9 mouse cellular contexts compared by ENCODE assay signal in the genomic region with DNA sequence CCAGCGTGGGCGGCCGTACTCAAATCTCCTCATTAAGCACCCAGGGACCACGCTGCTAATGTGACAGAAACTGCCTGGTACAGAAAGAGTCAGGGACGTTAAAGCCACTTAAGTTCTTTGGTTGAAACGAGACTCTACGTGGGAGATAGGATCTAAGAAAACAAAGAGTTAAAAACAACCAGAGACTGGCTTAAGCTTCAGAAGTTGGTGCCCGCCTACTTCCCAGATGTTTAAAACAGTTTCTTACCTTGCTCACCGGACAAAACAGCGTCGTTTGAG. TPM values are rescaled to one million over a fixed set of nuclear protein-coding genes. Genes with fewer than 3 reads are reported as not detected.
DNase-seq lines count a peak whose midpoint lies in the region; ATAC-seq and TF ChIP-seq lines count a peak whose summit lies in the region.
"Had no signal": no experiment of that assay in that cellular context is flagged by ENCODE, and none has a peak within 500 bp of the region (broad histone marks: within the 10 kb centered on the region; RNA-seq: fewer than 3 reads in every experiment).

No protein-coding gene starts in this region.

- no peak for DNase-seq in neural tube, embryonic 11.5 days (ENCODE audit: low spot score)
- no peak for DNase-seq in neural tube, embryonic 10.5 days (ENCODE audit: extremely low spot score, low spot score)
- DNase-seq in cerebellum, adult 9-11 months = no peak
- DNase-seq in cerebellum, adult 18-20 months = no peak
- no peak for DNase-seq in gastrocnemius, postnatal 10 days
- DNase-seq: right cerebral cortex, postnatal 4 days had no signal

- H3K9me3 ChIP-seq in neural tube, embryonic 11.5 days (ENCODE audit: control insufficient read depth, low read length) = no peaks in the 10 kb centered on the region
- no peaks in the 10 kb centered on the region for H3K9me3 ChIP-seq in forebrain, embryonic 12.5 days
- H3K9me3 ChIP-seq in limb, embryonic 13.5 days = no peaks in the 10 kb centered on the region

- TF ChIP-seq POLR2A in small intestine, adult 2 months (IDR thresholded peaks at IDR 0.05; ENCODE audit: low read depth, low read length) = no peak

- no peaks in the 10 kb centered on the region for H3K27me3 ChIP-seq in neural tube, embryonic 11.5 days (ENCODE audit: control insufficient read depth, insufficient read depth, low read length)
- H3K27me3 ChIP-seq in forebrain, embryonic 12.5 days = no peaks in the 10 kb centered on the region
- H3K27me3 ChIP-seq in limb, embryonic 13.5 days = no peaks in the 10 kb centered on the region
- H3K27me3 ChIP-seq in small intestine, adult 2 months (ENCODE audit: control insufficient read depth, insufficient read depth, low read length) = no peaks in the 10 kb centered on the region

- no peak for TF ChIP-seq CTCF in small intestine, adult 2 months (IDR thresholded peaks at IDR 0.05; ENCODE audit: extremely low read depth, insufficient read length, insufficient replicate concordance, low read depth, low read length)

- peak overlapping the region; percentile 6; the same call in 1 of the 2 replicates for H3K4me3 ChIP-seq in neural tube, embryonic 11.5 days (ENCODE audit: low read depth, low read length)
- H3K4me3 ChIP-seq in forebrain, embryonic 12.5 days (replicated peaks) = no peak overlapping the region
- H3K4me3 ChIP-seq in limb, embryonic 13.5 days = peak overlapping the region; percentile 35
- peak overlapping the region; percentile 79 for H3K4me3 ChIP-seq in small intestine, adult 2 months (ENCODE audit: low read depth, low read length)

- 46% methylated on average over 11 of the region's 11 CpGs for WGBS in neural tube, embryonic 11.5 days
- WGBS in forebrain, embryonic 12.5 days = 28% methylated on average over 11 of the region's 11 CpGs
- WGBS in limb, embryonic 13.5 days = 5% methylated on average over 11 of the region's 11 CpGs
- 1% methylated on average over 11 of the region's 11 CpGs for WGBS in small intestine, adult 2 months

- H3K4me2 ChIP-seq in neural tube, embryonic 11.5 days (ENCODE audit: low read depth) = 0 out of 2 replicates have a peak overlapping the region, but pooled peaks have one; percentile 4
- peak overlapping the region; percentile 13; the same call in 1 of the 2 replicates for H3K4me2 ChIP-seq in forebrain, embryonic 12.5 days
- peak overlapping the region; percentile 66 for H3K4me2 ChIP-seq in limb, embryonic 13.5 days (replicated peaks)

- H3K27ac ChIP-seq in neural tube, embryonic 11.5 days (ENCODE audit: low read depth, low read length) = no peak overlapping the region
- H3K27ac ChIP-seq in forebrain, embryonic 12.5 days = 0 out of 2 replicates have a peak overlapping the region, but pooled peaks have one; percentile 31
- no peak overlapping the region for H3K27ac ChIP-seq in limb, embryonic 13.5 days
- H3K27ac ChIP-seq in small intestine, adult 2 months (ENCODE audit: insufficient read depth, low read depth, low read length) = peak overlapping the region; percentile 74

- no peak overlapping the region for H3K9ac ChIP-seq in neural tube, embryonic 11.5 days (ENCODE audit: low read length)
- H3K9ac ChIP-seq in forebrain, embryonic 12.5 days = no peak overlapping the region
- H3K9ac ChIP-seq in limb, embryonic 13.5 days = peak overlapping the region; percentile 48

- no peaks in the 10 kb centered on the region for H3K36me3 ChIP-seq in neural tube, embryonic 11.5 days (ENCODE audit: control insufficient read depth, insufficient read depth, low read length)
- H3K36me3 ChIP-seq in forebrain, embryonic 12.5 days (replicated peaks) = no peaks in the 10 kb centered on the region
- H3K36me3 ChIP-seq in limb, embryonic 13.5 days = no peaks in the 10 kb centered on the region
- H3K36me3 ChIP-seq in small intestine, adult 2 months (ENCODE audit: control insufficient read depth, insufficient read depth, low read length) = no peaks in the 10 kb centered on the region

- no peaks in the 10 kb centered on the region for H3K4me1 ChIP-seq in neural tube, embryonic 11.5 days (ENCODE audit: control insufficient read depth, insufficient read depth, low read length)
- H3K4me1 ChIP-seq in forebrain, embryonic 12.5 days = peaks cover 10% of the 10 kb centered on the region; the same call in 1 of the 2 replicates
- H3K4me1 ChIP-seq in limb, embryonic 13.5 days = peaks cover 22% of the 10 kb centered on the region
- H3K4me1 ChIP-seq in small intestine, adult 2 months (ENCODE audit: control insufficient read depth, insufficient read depth, insufficient read length, low read length) = peaks cover 12% of the 10 kb centered on the region

- no peak for ATAC-seq in neural tube, embryonic 11.5 days (ENCODE audit: insufficient read depth, low FRiP score, low TSS enrichment)
- ATAC-seq in forebrain, embryonic 12.5 days (ENCODE audit: low FRiP score) = no peak
- ATAC-seq in limb, embryonic 13.5 days (ENCODE audit: low FRiP score, low read depth) = no peak

RNA-seq across cellular contexts. Expression of gene Ccrl2, which starts 0.9 kb away (rescaled TPM):
- 0.54 and 1.6 TPM in 2 replicates for polyA plus RNA-seq in neural tube, embryonic 11.5 days (2014; fragmentation: Nextera tagmentation; extraction: Ambion mirVana)
- 0.69 and 0.91 TPM in 2 replicates for polyA plus RNA-seq in forebrain, embryonic 12.5 days (2016; fragmentation: Nextera tagmentation; extraction: Ambion mirVana)
- 0.33 and 0.68 TPM in 2 replicates for polyA plus RNA-seq in limb, embryonic 13.5 days (2015; fragmentation: Nextera tagmentation; extraction: Ambion mirVana)
- polyA plus RNA-seq in small intestine, adult 2 months (2012; rRNA removed) = 1.8 and 3.4 TPM in 2 replicates
- total RNA-seq in gastrocnemius, postnatal 10 days (2021) = 1 to 10 TPM; 4.7 to 4.8 TPM

RNA-seq across cellular contexts. Expression of gene Ltf, which starts 37.4 kb away (rescaled TPM):
- polyA plus RNA-seq in neural tube, embryonic 11.5 days (2014; fragmentation: Nextera tagmentation; extraction: Ambion mirVana) = 0.19 TPM in 1 of 2 replicates, not detected in the other
- 0.68 and 0.85 TPM in 2 replicates for polyA plus RNA-seq in forebrain, embryonic 12.5 days (2016; fragmentation: Nextera tagmentation; extraction: Ambion mirVana)
- polyA plus RNA-seq in limb, embryonic 13.5 days (2015; fragmentation: Nextera tagmentation; extraction: Ambion mirVana) = 0.69 and 0.73 TPM in 2 replicates
- polyA plus RNA-seq in small intestine, adult 2 months (2012; rRNA removed) = 0.29 and 1.9 TPM in 2 replicates
- total RNA-seq in gastrocnemius, postnatal 10 days (2021) = 10 to 100 TPM in 1 of 2 experiments, 1 to 10 TPM in 1; 1.1 to 10.1 TPM

Comparison
In these comparisons a context has a peak if more than half of its experiments do, and no peak if none do; other contexts are left out.
1. H3K27ac ChIP-seq: peak in forebrain, embryonic 12.5 days (single experiment) and small intestine, adult 2 months (single experiment); none in neural tube, embryonic 11.5 days (single experiment) and limb, embryonic 13.5 days (single experiment).
2. H3K4me2 ChIP-seq: peak in every context shown above with its lines; median percentile 66 in limb, embryonic 13.5 days; 13 in forebrain, embryonic 12.5 days; 4 in neural tube, embryonic 11.5 days.